Mouse (Mus musculus) neural tube, embryonic 13.5 days (tissue): Measurements from ENCODE around the gene Serpina1e. TPM values are rescaled to one million over a fixed set of nuclear protein-coding genes. Genes with fewer than 3 reads are reported as not detected.
"Not testable (repeated sequence)": the region's sequence is repeated elsewhere in the genome, so short reads cannot be mapped to it uniquely, and the experiment has no call there.

ENCODE experiments used
- ATAC-seq: fragments of 200-750 bp; cut with Nextera tagmentation; 2 replicates; pipeline ENCODE4 v1.8.0; 2017; ENCODE audit warnings: low read depth, mild to moderate bottlenecking, moderate TSS enrichment, moderate library complexity
- H3K27ac ChIP-seq: fragments of 300-500 bp; sonication (generic); replicated peaks from 2 replicates; pipeline ENCODE4 v1.5.1; 2015; ENCODE audit warnings: moderate library complexity, mild to moderate bottlenecking, inconsistent platforms
- H3K27me3 ChIP-seq: fragments of 300-500 bp; sonication (generic); 2 replicates; pipeline ENCODE4 v1.6.1; 2015; ENCODE audit warnings: mild to moderate bottlenecking, inconsistent platforms
- H3K36me3 ChIP-seq: fragments of 300-500 bp; sonication (generic); 2 replicates; pipeline ENCODE4 v1.6.1; 2015; ENCODE audit warnings: mild to moderate bottlenecking, inconsistent platforms
- H3K4me1 ChIP-seq: fragments of 300-500 bp; sonication (generic); replicated peaks from 2 replicates; pipeline ENCODE4 v1.6.1; 2015; ENCODE audit warnings: inconsistent platforms
- H3K4me2 ChIP-seq: fragments of 300-500 bp; sonication (generic); 2 replicates; pipeline ENCODE4 v1.6.1; 2015; ENCODE audit warnings: inconsistent platforms, mild to moderate bottlenecking, moderate library complexity
- H3K4me3 ChIP-seq: fragments of 300-500 bp; sonication (generic); 2 replicates; pipeline ENCODE4 v1.5.1; 2015; ENCODE audit warnings: mild to moderate bottlenecking, inconsistent platforms
- H3K9ac ChIP-seq: fragments of 300-500 bp; sonication (generic); 2 replicates; pipeline ENCODE4 v1.6.1; 2015; ENCODE audit warnings: moderate library complexity, mild to moderate bottlenecking, inconsistent platforms
- H3K9me3 ChIP-seq: fragments of 300-500 bp; sonication (generic); 2 replicates; pipeline ENCODE4 v1.6.1; 2016; ENCODE audit warnings: inconsistent platforms
- WGBS: fragments of 180-500 bp; shearing (Covaris S2); methylation state at CpG from one replicate; pipeline ENCODE4 v1.1.7; 2015; 5-methylcytosine and 5-hydroxymethylcytosine counted together
- polyA plus RNA-seq: library from polyadenylated mRNA; unstranded; fragments of >200 nt; fragmentation: Nextera tagmentation; extraction: Ambion mirVana; gene quantifications from 2 replicates; pipeline ENCODE4 v1.2.1, GENCODE M21; 2015

The Serpina1e gene
- polyA plus RNA-seq, 1 experiment from 2014 or later, result not detected

DNA sequence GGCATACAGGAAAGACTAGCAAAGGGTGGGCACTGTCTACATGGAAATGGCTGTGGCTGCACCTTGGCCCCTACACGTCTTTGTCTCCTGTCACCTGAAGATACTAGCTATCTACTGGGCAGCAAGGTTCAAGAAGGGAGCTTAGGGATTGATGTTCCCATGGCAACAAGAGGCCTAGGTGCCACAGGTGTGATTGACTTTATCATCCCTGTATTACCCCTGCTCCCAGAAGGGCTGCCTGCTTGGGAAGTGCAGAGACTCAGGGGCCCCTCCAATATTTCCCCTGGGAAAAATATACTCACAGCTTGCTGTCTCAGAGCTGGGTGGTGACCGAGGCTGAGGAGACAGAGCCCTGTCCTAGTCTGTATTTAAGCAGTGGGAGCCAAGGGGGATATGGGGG lies 2.2 kb downstream of the Serpina1e start:
- 92% methylated on average over 2 of the region's 2 CpGs for WGBS
- H3K4me3 ChIP-seq, ATAC-seq: not testable (repeated sequence)

GRCm38 (mm10) chr12:103952972-103953371 lies 5.8 kb downstream of the Serpina1e start:
- WGBS, result 68% methylated on average over 3 of the region's 3 CpGs
- not testable (repeated sequence) for H3K9me3 ChIP-seq, H3K4me3 ChIP-seq, H3K4me1 ChIP-seq, ATAC-seq, H3K36me3 ChIP-seq, H3K27me3 ChIP-seq, H3K27ac ChIP-seq, H3K9ac ChIP-seq, H3K4me2 ChIP-seq

More for the DNA sequence above, 2.2 kb downstream of the Serpina1e start:
- not testable (repeated sequence) for H3K9me3 ChIP-seq, H3K9ac ChIP-seq, H3K36me3 ChIP-seq, H3K27ac ChIP-seq, H3K4me1 ChIP-seq, H3K27me3 ChIP-seq, H3K4me2 ChIP-seq

GRCm38 (mm10) chr12:103946243-103946642 lies 12.5 kb downstream of the Serpina1e start:
- no peak overlapping the region for H3K27ac ChIP-seq
- H3K27me3 ChIP-seq, result no peaks in the 10 kb centered on the region
- 93% methylated on average over 4 of the region's 4 CpGs for WGBS
- no peaks in the 10 kb centered on the region for H3K4me1 ChIP-seq
- H3K4me2 ChIP-seq, result no peak overlapping the region
- H3K4me3 ChIP-seq, result no peak overlapping the region
- H3K9me3 ChIP-seq, result no peaks in the 10 kb centered on the region; the same call in 1 of the 2 replicates
- no peak for ATAC-seq
- no peak overlapping the region for H3K9ac ChIP-seq
- no peaks in the 10 kb centered on the region for H3K36me3 ChIP-seq

DNA sequence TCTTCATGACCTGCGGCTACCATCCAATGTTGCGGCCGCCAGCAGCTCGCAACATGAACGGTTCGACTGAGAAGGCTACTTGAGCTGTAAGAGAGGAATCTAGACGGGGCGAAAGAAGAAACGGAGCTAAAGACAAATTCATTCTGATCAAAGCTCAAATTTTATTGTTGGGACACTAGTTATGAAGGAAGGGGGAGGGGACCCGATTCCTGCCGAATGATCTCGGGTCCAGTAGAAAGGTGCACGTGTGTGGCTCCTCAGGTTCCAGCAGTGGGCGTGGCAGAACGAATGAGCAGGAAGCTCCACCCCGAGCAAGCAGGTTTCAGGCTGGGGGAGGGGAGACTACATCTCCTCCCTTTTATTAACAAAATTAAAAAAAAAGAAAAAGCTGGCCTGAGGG lies 49.6 kb downstream of the Serpina1e start:
- H3K27ac ChIP-seq, H3K4me3 ChIP-seq, H3K9ac ChIP-seq, H3K36me3 ChIP-seq, H3K27me3 ChIP-seq, ATAC-seq, H3K4me1 ChIP-seq, H3K9me3 ChIP-seq, H3K4me2 ChIP-seq: not testable (repeated sequence)
- 91% methylated on average over 12 of the region's 16 CpGs for WGBS

- not testable (repeated sequence) for H3K27me3 ChIP-seq, H3K9ac ChIP-seq
- 35% methylated on average over 1 of the region's 1 CpGs for WGBS
These were observed 51.0 kb downstream of the Serpina1e start for GRCm38 (mm10) chr12:103907746-103908145.

GRCm38 (mm10) chr12:103904837-103905340 lies 53.9 kb downstream of the Serpina1e start, which contains the start of gene Serpina1c:
Gene Serpina1c, minus strand, starts transcription at chr12:103904887.
- not testable (repeated sequence) for ATAC-seq, H3K27me3 ChIP-seq
- WGBS, result 88% methylated on average over 4 of the region's 4 CpGs

More at GRCm38 (mm10) chr12:103907746-103908145, 51.0 kb downstream of the Serpina1e start:
- H3K4me3 ChIP-seq, H3K36me3 ChIP-seq, H3K27ac ChIP-seq, H3K4me2 ChIP-seq, ATAC-seq, H3K9me3 ChIP-seq, H3K4me1 ChIP-seq: not testable (repeated sequence)

DNA sequence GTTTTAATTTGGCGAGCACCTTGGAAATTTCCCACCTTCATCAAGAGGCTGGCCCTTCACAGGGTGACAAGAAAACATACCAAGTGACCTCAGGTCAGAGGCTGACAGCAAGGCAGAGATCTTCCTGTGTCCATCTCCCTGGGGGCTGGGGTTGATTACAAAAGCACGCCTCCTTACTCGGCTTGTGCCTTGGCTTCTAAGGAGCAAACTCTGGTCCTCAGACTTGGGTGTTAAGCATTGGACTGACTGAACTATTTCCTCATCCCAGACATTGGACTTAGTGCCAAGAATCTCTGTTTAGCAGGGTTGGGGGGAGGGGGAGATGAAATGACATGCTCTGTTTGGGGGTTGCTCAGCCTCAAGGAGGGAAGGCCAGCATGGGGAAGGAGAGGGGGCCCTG lies 56.8 kb downstream of the Serpina1e start:
- WGBS, result 92% methylated on average over 3 of the region's 3 CpGs
- not testable (repeated sequence) for H3K27ac ChIP-seq, H3K9me3 ChIP-seq, H3K4me1 ChIP-seq, H3K36me3 ChIP-seq, H3K9ac ChIP-seq, ATAC-seq, H3K27me3 ChIP-seq, H3K4me3 ChIP-seq, H3K4me2 ChIP-seq

More at GRCm38 (mm10) chr12:103904837-103905340, 53.9 kb downstream of the Serpina1e start, which contains the start of gene Serpina1c:
- H3K27ac ChIP-seq, H3K4me1 ChIP-seq, H3K9ac ChIP-seq, H3K36me3 ChIP-seq, H3K4me3 ChIP-seq, H3K4me2 ChIP-seq: not testable (repeated sequence)
- 0 out of 2 replicates have a peak, but pooled peaks cover 11% of the 10 kb centered on the region for H3K9me3 ChIP-seq

Other genes with a start within 250 kb of the Serpina1e start
- not detected in 2 replicates for gene Serpina1d, start 185.4 kb downstream of the Serpina1e start, polyA plus RNA-seq
- 0.27 TPM in 1 of 2 replicates, not detected in the other for gene Serpina1b, start 128.6 kb downstream of the Serpina1e start, polyA plus RNA-seq
- 0.68 TPM in 1 of 2 replicates, not detected in the other for gene Serpina1a, start 95.4 kb downstream of the Serpina1e start, polyA plus RNA-seq
- gene Serpina1c, start 54.1 kb downstream of the Serpina1e start, polyA plus RNA-seq, result not detected in 2 replicates
- gene Serpina11, start 31.0 kb upstream of the Serpina1e start, polyA plus RNA-seq, result not detected in 2 replicates
- gene Serpina9, start 54.8 kb upstream of the Serpina1e start, polyA plus RNA-seq, result not detected in 2 replicates
- 0.08 TPM in 1 of 2 replicates, not detected in the other for gene Serpina12, start 85.5 kb upstream of the Serpina1e start, polyA plus RNA-seq
- gene Serpina5, start 142.1 kb upstream of the Serpina1e start, polyA plus RNA-seq, result not detected in 2 replicates
- not detected in 2 replicates for gene Serpina3a, start 153.7 kb upstream of the Serpina1e start, polyA plus RNA-seq
- gene Serpina3b, start 169.0 kb upstream of the Serpina1e start, polyA plus RNA-seq, result not detected in 2 replicates
- gene Serpina3c, start 194.9 kb upstream of the Serpina1e start, polyA plus RNA-seq, result not detected in 2 replicates